Mouse (Mus musculus): ENCODE results near the gene Fntb. TPM values are rescaled to one million over a fixed set of nuclear protein-coding genes. Genes with fewer than 3 reads are reported as not detected.
A peak's percentile ranks its signal among the peaks of the same experiment; 100 is the strongest.

Fntb gene
- polyA plus RNA-seq, 1 experiment from 2014 or later: 50.6 TPM

DNA sequence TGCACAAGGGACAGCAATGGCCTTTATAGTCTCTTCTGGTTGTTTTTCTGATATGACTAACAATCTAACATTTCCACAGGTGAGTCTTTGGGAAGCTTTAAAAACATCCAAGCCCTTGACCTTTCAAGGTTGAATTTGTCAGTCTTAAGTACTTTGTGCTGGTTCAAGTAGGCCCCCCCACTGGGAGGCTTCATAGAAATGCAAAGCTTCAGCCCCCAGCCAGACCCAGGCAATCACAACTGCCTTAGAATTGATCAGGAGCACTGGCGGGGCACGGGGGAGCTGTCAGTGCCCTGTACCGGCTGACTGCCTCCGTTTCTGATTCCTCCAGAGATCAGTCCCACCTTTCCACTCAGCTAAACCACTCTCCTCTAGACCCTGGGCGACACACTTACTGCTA lies 199.7 kb downstream of the Fntb start:
- no peak overlapping the region for H3K27ac ChIP-seq
- DNase-seq (ENCODE audit: low spot score): no peak
- no peaks in the 10 kb centered on the region for H3K9me3 ChIP-seq
- peaks cover 38% of the 10 kb centered on the region for H3K4me1 ChIP-seq (replicated peaks)
- H3K4me3 ChIP-seq: no peak overlapping the region
- H3K27me3 ChIP-seq (ENCODE audit: insufficient read depth, poor library complexity, severe bottlenecking): no peaks in the 10 kb centered on the region
- WGBS: 13% methylated on average over 5 of the region's 5 CpGs
- peaks cover 3% of the 10 kb centered on the region; the same call in 1 of the 2 replicates for H3K36me3 ChIP-seq

DNA sequence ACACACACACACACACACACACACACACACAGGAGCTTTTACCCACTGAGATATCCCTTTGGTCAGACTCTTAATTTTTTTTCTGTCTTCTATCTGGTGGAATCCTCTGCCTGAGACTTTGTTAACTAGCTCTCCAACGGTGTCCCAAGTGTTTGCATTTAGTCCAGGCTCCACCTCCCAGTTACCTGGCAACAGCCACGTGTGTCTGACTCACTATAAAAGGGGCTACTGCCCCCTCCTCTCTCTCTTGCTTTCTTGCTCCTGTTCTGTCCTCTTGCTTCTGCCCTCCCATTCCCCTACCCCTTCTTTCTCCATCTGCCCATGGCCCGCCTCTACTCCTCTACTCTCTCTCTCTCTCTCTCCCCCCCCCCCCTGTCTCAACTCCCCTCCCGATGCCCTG lies 200.5 kb downstream of the Fntb start:
- 4% methylated on average over 4 of the region's 4 CpGs for WGBS
- H3K4me1 ChIP-seq (replicated peaks): peaks cover 34% of the 10 kb centered on the region
- H3K9me3 ChIP-seq: no peaks in the 10 kb centered on the region
- no peak overlapping the region for H3K27ac ChIP-seq
- no peaks in the 10 kb centered on the region for H3K36me3 ChIP-seq
- H3K4me3 ChIP-seq: 0 out of 2 replicates have a peak overlapping the region, but pooled peaks have one; percentile 20
- peak; percentile 27 for DNase-seq (ENCODE audit: low spot score)
- H3K27me3 ChIP-seq (ENCODE audit: insufficient read depth, poor library complexity, severe bottlenecking): no peaks in the 10 kb centered on the region

Other genes with a start within 250 kb of the Fntb start
- gene Plekhg3, start 234.7 kb upstream of the Fntb start, polyA plus RNA-seq (2016; fragmentation: Nextera tagmentation; extraction: Ambion mirVana): 2.1 and 2.7 TPM in 2 replicates
- 4.8 TPM in 2 replicates for gene Sptb, start 55.0 kb upstream of the Fntb start, polyA plus RNA-seq (2016; fragmentation: Nextera tagmentation; extraction: Ambion mirVana)
- gene Churc1, start 51 bp upstream of the Fntb start, polyA plus RNA-seq (2016; fragmentation: Nextera tagmentation; extraction: Ambion mirVana): 132 and 135 TPM in 2 replicates
- gene Gpx2, start 30.0 kb downstream of the Fntb start, polyA plus RNA-seq (2016; fragmentation: Nextera tagmentation; extraction: Ambion mirVana): 0.49 TPM in 1 of 2 replicates, not detected in the other
- 21.3 and 23.8 TPM in 2 replicates for gene Rab15, start 57.3 kb downstream of the Fntb start, polyA plus RNA-seq (2016; fragmentation: Nextera tagmentation; extraction: Ambion mirVana)
- gene Max, start 196.6 kb downstream of the Fntb start, polyA plus RNA-seq (2016; fragmentation: Nextera tagmentation; extraction: Ambion mirVana): 11.4 and 17.1 TPM in 2 replicates